Mouse (Mus musculus): ENCODE results near the gene Creld2.

The Creld2 gene

GRCm38 (mm10) chr15:88867368-88868023 is 48.0 kb downstream of the Creld2 start:
- DNase-seq (ENCODE audit: low spot score in 2 of 2) = no peak

DNA sequence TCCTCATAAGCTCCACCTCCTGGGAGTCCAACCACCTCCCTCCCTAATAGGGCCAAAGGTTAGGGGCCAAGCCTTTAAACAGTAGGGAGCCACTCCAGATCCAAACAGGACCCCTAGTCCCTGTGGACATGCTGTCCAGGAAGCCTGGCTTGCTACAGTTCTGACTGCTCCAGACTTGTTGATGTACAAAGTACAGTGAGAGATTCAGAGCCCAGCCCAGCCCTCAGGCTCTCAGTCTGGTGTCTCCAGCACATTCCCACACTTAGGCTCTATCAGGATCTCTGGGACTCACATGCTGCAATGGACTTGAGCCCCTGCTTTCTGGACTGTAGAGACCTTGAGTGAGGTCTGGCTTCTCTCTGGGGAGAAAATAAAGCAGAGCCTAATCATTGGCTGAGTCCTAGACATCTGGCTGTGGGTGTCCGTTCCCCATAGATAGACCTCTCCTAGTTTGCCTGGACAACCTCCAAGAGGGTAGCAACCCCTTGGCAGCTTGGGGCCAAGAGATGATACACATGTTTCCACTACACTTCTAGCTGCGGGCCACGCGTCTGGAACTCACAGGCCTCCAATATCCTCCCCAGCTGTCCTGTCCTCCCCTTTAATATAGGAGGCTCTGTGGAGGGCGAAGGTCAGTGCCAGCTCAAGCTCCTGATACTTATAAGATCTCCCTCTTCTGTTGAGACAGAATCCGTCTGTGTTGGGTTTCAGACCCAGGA is 48.7 kb downstream of the Creld2 start:
- DNase-seq (ENCODE audit: low spot score in 2 of 2) = no peak

DNA sequence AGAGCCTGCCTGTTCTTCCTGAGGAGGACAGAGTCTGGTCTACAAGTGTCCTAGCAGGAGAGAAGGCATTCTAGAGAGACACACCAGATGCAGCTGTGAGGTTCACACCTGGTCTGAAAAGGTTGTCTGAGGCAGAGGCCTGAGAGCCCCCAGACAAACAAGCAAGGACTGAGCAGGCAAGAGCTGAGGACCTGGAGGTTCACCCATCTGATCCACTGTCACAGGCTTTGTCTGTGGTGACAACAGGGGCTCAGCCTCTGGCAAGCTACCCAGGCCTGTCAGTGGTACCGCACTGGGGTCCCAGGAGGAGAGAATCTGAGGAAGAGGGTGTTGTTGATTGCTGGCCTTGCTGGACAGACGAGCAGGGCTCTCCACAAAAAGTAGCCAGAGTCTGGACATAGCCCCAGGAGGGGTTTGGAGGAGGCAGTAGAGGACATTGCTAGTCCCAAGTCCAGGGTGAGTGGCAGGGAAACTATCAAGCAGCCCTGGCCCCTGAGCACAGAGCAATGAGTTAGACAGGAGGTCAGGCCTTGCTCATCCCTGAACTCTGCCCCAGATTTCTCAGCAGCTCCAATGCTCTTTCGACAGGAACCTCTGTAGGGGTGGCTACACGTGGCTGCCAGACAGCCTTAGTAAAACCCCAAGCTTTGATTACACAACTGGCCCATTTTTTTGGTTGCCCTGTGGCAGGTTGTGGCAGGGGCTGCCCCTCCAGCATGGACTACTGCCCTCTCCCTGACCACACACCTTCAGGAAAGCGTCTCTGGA is 51.2 kb downstream of the Creld2 start:
- DNase-seq (ENCODE audit: low spot score in 2 of 2) = no peak

DNA sequence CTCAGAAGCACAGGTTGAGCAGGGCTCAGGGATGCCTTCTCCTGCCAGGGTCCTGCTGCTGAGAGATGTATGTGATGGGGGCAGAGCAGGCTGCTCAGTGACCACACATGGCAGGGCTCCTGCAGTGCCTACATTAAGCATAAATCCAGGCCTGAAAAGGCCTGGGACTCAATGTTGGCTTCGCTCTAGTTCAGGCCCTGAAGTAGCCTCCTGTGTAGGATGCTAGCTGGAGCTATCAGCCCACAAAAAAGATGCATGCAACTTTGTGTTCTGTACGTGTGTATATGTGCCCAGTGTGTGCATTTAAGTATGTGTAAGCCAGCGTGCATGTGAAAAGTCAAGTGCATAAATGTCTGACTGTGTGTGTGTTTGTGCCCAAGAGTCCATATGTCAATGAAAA is 54.6 kb downstream of the Creld2 start:
- no peak for DNase-seq (ENCODE audit: low spot score in 2 of 2)

DNA sequence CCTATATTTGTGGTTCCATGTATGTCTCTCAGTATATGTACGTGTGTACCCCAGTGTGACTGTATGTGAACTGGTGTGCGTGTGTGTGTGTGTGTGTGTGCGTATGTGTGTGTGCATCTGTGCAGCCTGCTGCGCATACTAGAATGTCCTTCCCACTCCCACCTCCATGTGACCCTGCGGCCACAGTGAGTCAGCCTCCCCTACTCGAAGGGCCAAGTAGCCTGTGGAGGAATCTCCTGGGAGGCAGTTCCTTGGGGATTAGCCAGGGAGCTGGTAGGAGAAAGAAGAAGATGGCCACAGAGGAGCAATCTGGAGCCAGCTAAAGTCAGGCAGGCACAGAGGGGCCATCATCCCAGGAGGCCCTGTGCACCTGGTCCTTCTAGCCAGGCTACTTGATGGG is 55.0 kb downstream of the Creld2 start:
- no peak for DNase-seq (ENCODE audit: low spot score in 2 of 2)

GRCm38 (mm10) chr15:88875625-88876081 is 56.2 kb downstream of the Creld2 start:
- no peak for DNase-seq (ENCODE audit: low spot score in 2 of 2)

Measured in natural killer cell, adult 2 months (primary cell).